Mouse (Mus musculus) hindbrain, embryonic 14.5 days (tissue): ENCODE measurements around the gene Tbcc. TPM values are rescaled to one million over a fixed set of nuclear protein-coding genes. Genes with fewer than 3 reads are reported as not detected.
A peak's percentile ranks its signal among the peaks of the same experiment; 100 is the strongest.

Source experiments
- ATAC-seq: fragments of 200-750 bp; cut with Nextera tagmentation; 2 replicates; pipeline ENCODE4 v1.8.0; 2017; ENCODE audit warnings: moderate number of reproducible peaks, mild to moderate bottlenecking, moderate TSS enrichment, moderate library complexity; ENCODE audit not compliant: low FRiP score
- DNase-seq: peaks from one replicate; pipeline ENCODE4 v3.0.0-alpha.2; 2015; ENCODE audit warnings: low spot score
- H3K27ac ChIP-seq: fragments of 300-500 bp; sonication (generic); 2 replicates; pipeline ENCODE4 v1.5.1; 2014; ENCODE audit warnings: mild to moderate bottlenecking, moderate library complexity
- H3K27me3 ChIP-seq: fragments of 300-500 bp; sonication (generic); 2 replicates; pipeline ENCODE4 v1.6.1; 2014; ENCODE audit warnings: mild to moderate bottlenecking, low read length, mixed read lengths; ENCODE audit not compliant: control insufficient read depth, insufficient read depth
- H3K36me3 ChIP-seq: fragments of 300-500 bp; sonication (generic); replicated peaks from 2 replicates; pipeline ENCODE4 v1.6.1; 2014; ENCODE audit not compliant: control insufficient read depth, insufficient read depth
- H3K4me1 ChIP-seq: fragments of 300-500 bp; sonication (generic); replicated peaks from 2 replicates; pipeline ENCODE4 v1.6.1; 2014; ENCODE audit warnings: antibody characterized with exemption, low read length, mixed read lengths; ENCODE audit not compliant: control insufficient read depth, insufficient read depth
- H3K4me2 ChIP-seq: fragments of 300-500 bp; sonication (generic); replicated peaks from 2 replicates; pipeline ENCODE4 v1.6.1; 2014; ENCODE audit warnings: mild to moderate bottlenecking, moderate library complexity
- H3K4me3 ChIP-seq: fragments of 300-500 bp; sonication (generic); replicated peaks from 2 replicates; pipeline ENCODE4 v1.5.1; 2014; ENCODE audit warnings: mild to moderate bottlenecking, low read length
- H3K9ac ChIP-seq: fragments of 300-500 bp; sonication (generic); 2 replicates; pipeline ENCODE4 v1.6.1; 2014
- H3K9me3 ChIP-seq: fragments of 300-500 bp; sonication (generic); 2 replicates; pipeline ENCODE4 v1.6.1; 2016; ENCODE audit warnings: low read length; ENCODE audit not compliant: control insufficient read depth
- WGBS: fragments of 180-500 bp; shearing (Covaris S2); extraction: QIAGEN DNeasy Blood & Tissue Kit; methylation state at CpG from one replicate; pipeline ENCODE4 v1.1.7; 2014; 5-methylcytosine and 5-hydroxymethylcytosine counted together
- polyA plus RNA-seq: library from polyadenylated mRNA; unstranded; fragments of >200 nt; fragmentation: Nextera tagmentation; extraction: Ambion mirVana; gene quantifications from 2 replicates; pipeline ENCODE4 v1.2.1, GENCODE M21; 2014

Gene Tbcc
- polyA plus RNA-seq, 1 experiment from 2014 or later = 61.6 TPM

DNA sequence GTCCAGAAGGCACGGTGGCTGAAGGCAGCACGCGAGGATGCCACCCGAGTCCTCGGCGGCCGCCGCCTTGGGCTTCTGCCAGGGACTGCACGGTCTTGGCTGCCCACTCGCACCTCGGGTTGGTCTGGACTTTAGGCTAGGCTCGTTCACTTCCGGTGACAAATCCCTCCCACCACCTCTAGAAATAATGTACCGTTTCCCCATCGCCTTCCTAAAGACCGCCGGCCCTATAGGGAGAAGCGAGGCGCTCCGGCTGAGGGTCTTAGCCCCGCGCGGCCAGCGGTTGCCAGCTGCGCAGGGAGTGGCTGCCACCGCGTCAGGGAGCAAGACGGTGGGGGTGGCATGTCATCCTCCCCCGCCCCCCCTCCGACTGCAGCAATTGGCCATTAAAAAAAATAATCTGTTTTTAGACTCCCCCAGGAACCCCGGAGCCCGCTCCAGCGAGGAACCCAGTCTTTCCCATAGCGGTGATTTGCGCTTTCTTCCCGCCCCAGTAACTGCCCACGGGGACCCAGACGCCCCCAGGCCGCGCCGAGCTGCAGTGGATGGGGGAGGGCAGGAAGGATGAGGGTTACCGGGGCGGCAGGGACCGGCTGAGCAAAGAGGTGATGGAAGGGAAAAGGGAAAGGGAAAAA, 917 bp upstream of the Tbcc start:
- Histone ChIP-seq H3K9ac (peak overlapping the region; percentile 83), H3K27ac (peak overlapping the region; percentile 98), H3K27me3 (no peaks in the 10 kb centered on the region), H3K4me1 (peaks cover 32% of the 10 kb centered on the region), H3K4me2 (peak overlapping the region; percentile 76), H3K36me3 (no peaks in the 10 kb centered on the region; the same call in 1 of the 2 replicates), H3K9me3 (no peaks in the 10 kb centered on the region), H3K4me3 (peak overlapping the region; percentile 97)
- DNase-seq (peak; percentile 71), ATAC-seq (peak; percentile 55)
- WGBS = under 1% methylated on average over 44 of the region's 44 CpGs

DNA sequence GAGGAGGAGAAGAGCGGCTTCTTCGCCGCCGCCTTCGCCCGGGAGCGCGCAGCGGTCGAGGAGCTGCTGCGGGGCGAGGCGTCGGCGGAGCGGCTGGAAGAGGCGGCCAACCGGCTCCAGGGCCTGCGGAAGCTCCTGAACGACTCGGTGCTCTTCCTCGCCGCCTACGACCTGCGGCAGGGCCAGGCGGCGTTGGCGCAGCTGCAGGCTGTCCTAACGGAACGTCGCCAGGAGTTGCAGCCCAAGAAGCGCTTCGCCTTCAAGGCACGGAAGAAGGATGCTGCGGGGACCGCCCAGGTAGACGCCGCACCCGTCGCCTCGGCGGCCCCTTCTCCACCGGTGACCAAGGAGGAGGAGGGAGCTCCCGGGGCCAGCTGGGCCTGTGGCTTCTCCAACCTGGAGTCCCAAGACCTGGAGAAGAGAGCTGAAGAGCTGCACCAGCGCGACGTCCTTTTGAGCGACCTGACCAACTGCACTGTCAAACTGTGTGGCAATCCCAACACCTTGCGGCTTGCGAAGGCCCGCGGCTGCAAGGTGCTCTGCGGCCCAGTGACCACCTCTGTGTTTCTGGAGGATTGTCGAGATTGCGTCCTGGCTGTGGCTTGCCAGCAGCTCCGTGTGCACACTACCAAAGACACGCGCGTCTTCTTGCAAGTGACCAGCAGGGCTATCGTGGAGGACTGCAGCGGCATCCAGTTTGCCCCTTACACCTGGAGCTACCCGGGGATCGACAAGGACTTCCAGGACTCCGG, 535 bp downstream of the Tbcc start:
- Histone ChIP-seq H3K4me3 (peak overlapping the region; percentile 97), H3K9ac (peak overlapping the region; percentile 96), H3K4me2 (peak overlapping the region; percentile 90), H3K4me1 (peaks cover 32% of the 10 kb centered on the region), H3K9me3 (no peaks in the 10 kb centered on the region), H3K27ac (peak overlapping the region; percentile 92), H3K36me3 (no peaks in the 10 kb centered on the region; the same call in 1 of the 2 replicates), H3K27me3 (no peaks in the 10 kb centered on the region)
- ATAC-seq (peak; percentile 1), DNase-seq (no peak)
- 2% methylated on average over 60 of the region's 64 CpGs for WGBS

DNA sequence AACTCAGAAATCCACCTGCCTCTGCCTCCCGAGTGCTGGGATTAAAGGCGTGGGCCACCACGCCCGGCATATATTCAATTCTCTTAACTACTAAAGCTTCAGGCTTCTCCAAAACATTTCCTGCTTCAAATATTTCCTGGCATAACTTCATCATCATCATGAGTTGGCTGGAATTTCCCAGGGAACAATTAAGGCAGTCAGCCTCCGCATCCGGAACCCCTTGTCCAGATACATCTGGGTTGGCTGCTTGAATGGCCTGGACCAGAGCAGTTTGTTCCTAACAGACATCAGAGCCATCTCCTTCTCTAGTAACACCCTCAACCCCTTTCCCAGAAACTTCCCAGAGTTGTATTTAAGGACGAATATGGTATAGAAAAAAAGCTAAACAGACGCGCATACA, 4.9 kb downstream of the Tbcc start:
- ATAC-seq (no peak), DNase-seq (no peak)
- no peaks in the 10 kb centered on the region; the same call in 1 of the 2 replicates for H3K36me3 ChIP-seq
- H3K9me3 ChIP-seq = no peaks in the 10 kb centered on the region
- 93% methylated on average over 9 of the region's 9 CpGs for WGBS
- H3K27ac ChIP-seq = no peak overlapping the region
- no peak overlapping the region for H3K4me3 ChIP-seq
- H3K4me1 ChIP-seq = peaks cover 22% of the 10 kb centered on the region
- no peaks in the 10 kb centered on the region for H3K27me3 ChIP-seq
- H3K4me2 ChIP-seq = no peak overlapping the region
- no peak overlapping the region for H3K9ac ChIP-seq

DNA sequence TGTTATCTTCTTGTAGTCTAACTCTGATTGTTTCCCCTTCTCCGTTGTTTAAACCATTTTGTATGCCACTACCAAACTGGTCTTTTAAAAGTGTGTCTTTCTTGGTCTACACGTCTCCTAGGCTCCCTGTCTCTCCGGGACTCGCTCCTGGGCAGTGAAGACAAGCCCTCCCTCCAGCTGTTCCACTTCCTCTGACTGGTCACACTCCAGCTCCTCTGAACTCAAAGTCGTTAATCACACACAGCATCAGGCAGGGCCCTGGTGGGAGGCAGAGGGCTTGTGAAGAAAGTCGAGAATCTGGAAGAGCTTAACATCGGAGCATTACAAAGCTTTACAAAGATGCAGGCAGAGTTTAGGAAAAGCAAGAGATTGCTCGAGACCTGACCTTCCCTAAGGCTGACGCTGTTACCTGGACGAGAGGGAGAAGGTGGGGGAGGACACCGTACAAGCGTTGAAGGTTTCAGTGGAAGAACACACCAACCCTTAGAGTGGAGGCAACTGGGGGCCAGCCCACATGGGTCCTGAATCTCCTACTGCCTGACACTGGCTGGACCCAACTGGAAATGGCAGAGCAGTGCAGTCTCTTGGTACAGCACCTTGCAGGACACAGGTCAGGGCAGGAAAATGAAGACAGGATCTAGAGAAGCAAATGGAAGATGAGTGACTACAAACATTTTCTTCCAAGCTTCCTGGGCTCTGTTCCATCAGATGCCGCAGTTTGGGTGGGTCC, 6.9 kb downstream of the Tbcc start:
- no peak overlapping the region for H3K27ac ChIP-seq
- H3K9me3 ChIP-seq = no peaks in the 10 kb centered on the region
- no peak overlapping the region for H3K4me3 ChIP-seq
- H3K4me2 ChIP-seq = no peak overlapping the region
- ATAC-seq = no peak
- H3K36me3 ChIP-seq = no peaks in the 10 kb centered on the region; the same call in 1 of the 2 replicates
- no peak for DNase-seq
- H3K4me1 ChIP-seq = peaks cover 12% of the 10 kb centered on the region
- no peak overlapping the region for H3K9ac ChIP-seq
- H3K27me3 ChIP-seq = no peaks in the 10 kb centered on the region
- 51% methylated on average over 13 of the region's 13 CpGs for WGBS

DNA sequence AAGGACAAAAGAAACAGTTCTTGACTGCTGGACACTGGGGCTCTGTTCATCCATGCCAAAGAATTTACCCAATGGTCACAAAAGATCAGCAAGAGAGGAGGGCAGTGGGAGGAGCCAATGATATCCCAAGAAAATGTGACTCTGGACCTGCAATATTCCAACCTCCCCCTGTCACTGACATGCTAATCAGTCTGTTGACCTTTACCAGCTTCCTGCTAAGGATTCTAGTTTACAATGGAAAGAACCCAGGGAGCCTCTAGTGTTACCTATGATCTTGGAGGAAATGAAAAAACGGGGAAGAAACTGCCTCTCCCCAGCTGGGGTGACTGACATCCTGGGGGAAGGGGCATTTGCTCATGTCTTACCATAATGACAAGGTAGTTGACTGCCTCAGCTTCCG, 10.5 kb downstream of the Tbcc start:
- ATAC-seq = no peak
- WGBS = 56% methylated on average over 2 of the region's 2 CpGs

DNA sequence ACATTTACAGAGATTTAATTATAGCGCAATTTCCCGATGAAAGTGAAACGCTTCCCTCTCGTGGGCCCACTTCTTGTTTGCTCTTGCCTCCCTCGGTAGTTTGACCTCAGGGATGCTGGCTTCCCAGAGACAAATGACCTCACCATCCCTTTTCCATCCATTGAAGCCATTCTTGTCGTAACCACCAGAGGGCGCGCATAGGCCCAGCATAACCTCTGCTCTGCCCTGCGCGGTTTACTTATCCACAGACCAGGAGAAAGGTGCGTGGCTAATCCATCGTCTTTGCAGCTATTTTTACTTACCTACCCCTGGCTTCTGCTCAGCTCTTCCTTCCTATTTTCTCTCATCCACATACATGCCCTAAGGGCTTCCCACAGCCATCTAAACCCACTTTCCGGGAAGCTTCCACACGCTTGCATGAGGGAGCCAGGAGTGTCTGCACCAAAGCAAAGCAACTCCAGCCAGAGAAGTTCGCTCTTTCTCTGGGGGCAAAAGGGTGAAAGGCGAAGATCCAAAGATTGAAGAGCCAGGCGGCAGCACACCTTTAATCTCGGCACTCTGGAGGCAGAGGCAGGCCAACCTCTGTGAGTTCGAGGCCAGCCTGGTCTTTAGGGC, 13.5 kb downstream of the Tbcc start:
- Histone ChIP-seq H3K9ac (no peak overlapping the region), H3K36me3 (no peaks in the 10 kb centered on the region), H3K27ac (no peak overlapping the region), H3K4me1 (no peaks in the 10 kb centered on the region), H3K4me2 (no peak overlapping the region), H3K9me3 (no peaks in the 10 kb centered on the region), H3K4me3 (no peak overlapping the region), H3K27me3 (no peaks in the 10 kb centered on the region)
- ATAC-seq (peak; percentile 51; the same call in 1 of the 2 replicates), DNase-seq (peak; percentile 81)
- 24% methylated on average over 19 of the region's 19 CpGs for WGBS

More for the DNA sequence above, 10.5 kb downstream of the Tbcc start:
- no peaks in the 10 kb centered on the region for H3K36me3 ChIP-seq
- H3K4me2 ChIP-seq = no peak overlapping the region
- no peaks in the 10 kb centered on the region for H3K27me3 ChIP-seq
- H3K9ac ChIP-seq = no peak overlapping the region
- H3K4me1 ChIP-seq = no peaks in the 10 kb centered on the region
- no peaks in the 10 kb centered on the region for H3K9me3 ChIP-seq
- no peak for DNase-seq
- no peak overlapping the region for H3K27ac ChIP-seq
- H3K4me3 ChIP-seq = no peak overlapping the region

DNA sequence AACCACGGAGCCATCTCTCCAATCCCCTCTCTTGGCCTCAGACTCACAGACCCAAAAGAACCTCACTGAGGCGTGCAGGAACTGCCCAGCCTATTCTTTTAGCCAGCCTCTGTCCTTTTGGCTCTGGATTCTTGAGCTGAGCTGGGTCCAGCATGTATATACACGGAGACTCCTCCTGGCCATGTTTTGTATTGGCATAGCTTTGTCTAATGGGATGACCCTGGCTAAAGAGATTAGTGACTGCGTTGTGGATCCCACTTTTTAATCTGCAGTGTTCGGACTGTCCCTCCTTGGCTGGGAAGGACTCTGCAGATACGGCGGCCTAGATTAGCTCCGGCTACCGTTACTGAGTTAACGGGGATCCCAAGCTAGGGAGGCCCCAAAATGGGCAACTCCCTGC, 19.7 kb downstream of the Tbcc start, which contains the start of gene Prph2:
TSS of gene Prph2 (plus strand) at position 274 of the 400 bp plus-strand sequence.
- H3K4me2 ChIP-seq = no peak within 1 kb of the TSS
- H3K27me3 ChIP-seq = no peaks in the 10 kb centered on the region
- no peak within 1 kb of the TSS for H3K27ac ChIP-seq
- no peak within 1 kb of the TSS for H3K9ac ChIP-seq
- no peak within 1 kb of the TSS for H3K4me3 ChIP-seq
- 86% methylated on average over 10 of the region's 10 CpGs for WGBS
- DNase-seq (no peak), ATAC-seq (no peak)
- no peaks in the 10 kb centered on the region for H3K9me3 ChIP-seq
- H3K36me3 ChIP-seq = no peaks in the 10 kb centered on the region
- 0 out of 2 replicates have a peak, but pooled peaks cover 2% of the 10 kb centered on the region for H3K4me1 ChIP-seq

DNA sequence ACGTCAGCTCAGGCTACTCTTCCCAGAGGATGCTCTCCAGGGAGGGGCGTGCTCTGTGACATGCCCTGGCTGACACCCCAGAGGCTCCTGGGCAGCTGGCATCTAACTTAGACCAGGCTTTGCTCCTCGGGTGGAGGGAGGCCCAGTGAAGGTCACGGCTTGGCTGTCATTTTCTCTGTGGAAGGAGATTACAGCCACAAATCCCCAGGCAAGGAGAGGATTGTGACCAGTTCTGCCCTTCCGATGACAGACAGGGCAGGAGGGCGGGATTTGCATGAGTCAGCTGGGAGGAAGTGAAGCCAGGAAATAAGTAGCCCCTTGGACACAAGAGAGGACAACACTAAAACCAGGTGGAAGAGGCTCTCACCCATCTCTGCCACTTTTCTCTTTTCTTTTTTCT, 21.8 kb downstream of the Tbcc start:
- H3K4me1 ChIP-seq = 0 out of 2 replicates have a peak, but pooled peaks cover 2% of the 10 kb centered on the region
- H3K4me2 ChIP-seq = no peak overlapping the region
- no peak overlapping the region for H3K4me3 ChIP-seq
- 51% methylated on average over 6 of the region's 6 CpGs for WGBS
- no peak overlapping the region for H3K9ac ChIP-seq
- H3K9me3 ChIP-seq = no peaks in the 10 kb centered on the region
- H3K36me3 ChIP-seq = no peaks in the 10 kb centered on the region
- DNase-seq (no peak), ATAC-seq (no peak)
- no peak overlapping the region for H3K27ac ChIP-seq
- no peaks in the 10 kb centered on the region for H3K27me3 ChIP-seq

DNA sequence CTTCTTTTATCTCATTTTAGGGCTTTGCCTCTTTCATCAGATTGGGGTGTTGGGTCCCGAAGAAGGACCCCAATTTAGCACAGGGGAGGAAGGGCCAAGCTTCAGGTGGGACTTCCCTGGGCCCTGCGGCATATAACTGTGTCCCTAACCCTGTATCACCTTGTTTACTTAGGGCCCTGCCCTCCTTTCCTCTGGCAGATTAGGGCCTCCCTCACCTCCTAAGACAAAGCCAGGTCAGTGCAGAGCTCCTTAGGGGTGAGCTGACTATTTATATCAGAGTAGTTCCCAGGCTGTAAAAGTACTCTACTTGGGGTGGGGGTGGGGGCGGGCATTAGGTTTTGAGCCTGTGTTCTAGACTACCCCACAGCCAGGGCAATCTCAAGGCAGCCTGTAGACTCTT, 24.6 kb downstream of the Tbcc start:
- no peaks in the 10 kb centered on the region for H3K36me3 ChIP-seq
- no peak for ATAC-seq
- no peak overlapping the region for H3K27ac ChIP-seq
- H3K27me3 ChIP-seq = no peaks in the 10 kb centered on the region
- no peak overlapping the region for H3K9ac ChIP-seq
- H3K4me2 ChIP-seq = no peak overlapping the region
- no peak overlapping the region for H3K4me3 ChIP-seq
- WGBS = 58% methylated on average over 3 of the region's 3 CpGs
- H3K4me1 ChIP-seq = peaks cover 2% of the 10 kb centered on the region; the same call in 1 of the 2 replicates
- H3K9me3 ChIP-seq = no peaks in the 10 kb centered on the region
- DNase-seq = no peak
